Mouse (Mus musculus) midbrain, postnatal 0 days (tissue): ENCODE results near the gene Mr1. TPM values are rescaled to one million over a fixed set of nuclear protein-coding genes. Genes with fewer than 3 reads are reported as not detected.
"Not testable (repeated sequence)": the region's sequence is repeated elsewhere in the genome, so short reads cannot be mapped to it uniquely, and the experiment has no call there.

Experiments
- ATAC-seq: fragments of 200-750 bp; cut with Nextera tagmentation; 2 replicates; pipeline ENCODE4 v1.8.0; 2017; ENCODE audit warnings: moderate number of reproducible peaks, mild to moderate bottlenecking, moderate TSS enrichment, moderate library complexity; ENCODE audit not compliant: low FRiP score
- DNase-seq: peaks from one replicate; pipeline ENCODE4 v3.0.0-alpha.2; 2015; ENCODE audit warnings: low spot score
- H3K27ac ChIP-seq: fragments of 300-500 bp; sonication (generic); 2 replicates; pipeline ENCODE4 v1.5.1; 2014; ENCODE audit warnings: low read depth, mild to moderate bottlenecking, low read length, mixed read lengths
- H3K27me3 ChIP-seq: fragments of 300-500 bp; sonication (generic); 2 replicates; pipeline ENCODE4 v1.6.1; 2014; ENCODE audit warnings: low read length, control low read depth, mixed read lengths; ENCODE audit not compliant: insufficient read depth
- H3K36me3 ChIP-seq: fragments of 300-500 bp; sonication (generic); 2 replicates; pipeline ENCODE4 v1.6.1; 2014; ENCODE audit warnings: low read length, control low read depth, mixed read lengths; ENCODE audit not compliant: insufficient read depth
- H3K4me1 ChIP-seq: fragments of 300-500 bp; sonication (generic); 2 replicates; pipeline ENCODE4 v1.6.1; 2014; ENCODE audit warnings: mild to moderate bottlenecking, control low read depth, antibody characterized with exemption, low read length, mixed read lengths; ENCODE audit not compliant: insufficient read depth
- H3K4me2 ChIP-seq: fragments of 300-500 bp; sonication (generic); 2 replicates; pipeline ENCODE4 v1.6.1; 2014; ENCODE audit warnings: low read depth, mild to moderate bottlenecking, low read length, mixed read lengths; ENCODE audit not compliant: poor library complexity, severe bottlenecking
- H3K4me3 ChIP-seq: fragments of 300-500 bp; sonication (generic); 2 replicates; pipeline ENCODE4 v1.5.1; 2014; ENCODE audit warnings: low read depth, mild to moderate bottlenecking, low read length, moderate library complexity
- H3K9ac ChIP-seq: fragments of 300-500 bp; sonication (generic); replicated peaks from 2 replicates; pipeline ENCODE4 v1.6.1; 2014; ENCODE audit warnings: mild to moderate bottlenecking, low read length, moderate library complexity, mixed read lengths; ENCODE audit not compliant: poor library complexity, severe bottlenecking
- H3K9me3 ChIP-seq: fragments of 300-500 bp; sonication (generic); 2 replicates; pipeline ENCODE4 v1.6.1; 2016; ENCODE audit warnings: low read length, control low read depth
- CTCF ChIP-seq: IDR thresholded peaks from 2 replicates; pipeline ENCODE4 v1.5.1; 2016; ENCODE audit warnings: antibody characterized with exemption, mild to moderate bottlenecking
- WGBS: fragments of 180-500 bp; shearing (Covaris S2); extraction: QIAGEN DNeasy Blood & Tissue Kit; methylation state at CpG from one replicate; pipeline ENCODE4 v1.1.7; 2014; 5-methylcytosine and 5-hydroxymethylcytosine counted together
- polyA plus RNA-seq: library from polyadenylated mRNA; unstranded; fragments of >200 nt; fragmentation: Nextera tagmentation; extraction: Ambion mirVana; gene quantifications from 2 replicates; pipeline ENCODE4 v1.2.1, GENCODE M21; 2015
- total RNA-seq: library from RNA; depleted of rRNA; stranded (reverse); fragments of >200 nt; gene quantifications from 2 replicates; pipeline ENCODE4 v1.2.3, GENCODE M21; 2014

Mr1 gene
- total and polyA plus RNA-seq, 2 experiments from 2014 or later = 1.8 to 2.9 TPM

DNA sequence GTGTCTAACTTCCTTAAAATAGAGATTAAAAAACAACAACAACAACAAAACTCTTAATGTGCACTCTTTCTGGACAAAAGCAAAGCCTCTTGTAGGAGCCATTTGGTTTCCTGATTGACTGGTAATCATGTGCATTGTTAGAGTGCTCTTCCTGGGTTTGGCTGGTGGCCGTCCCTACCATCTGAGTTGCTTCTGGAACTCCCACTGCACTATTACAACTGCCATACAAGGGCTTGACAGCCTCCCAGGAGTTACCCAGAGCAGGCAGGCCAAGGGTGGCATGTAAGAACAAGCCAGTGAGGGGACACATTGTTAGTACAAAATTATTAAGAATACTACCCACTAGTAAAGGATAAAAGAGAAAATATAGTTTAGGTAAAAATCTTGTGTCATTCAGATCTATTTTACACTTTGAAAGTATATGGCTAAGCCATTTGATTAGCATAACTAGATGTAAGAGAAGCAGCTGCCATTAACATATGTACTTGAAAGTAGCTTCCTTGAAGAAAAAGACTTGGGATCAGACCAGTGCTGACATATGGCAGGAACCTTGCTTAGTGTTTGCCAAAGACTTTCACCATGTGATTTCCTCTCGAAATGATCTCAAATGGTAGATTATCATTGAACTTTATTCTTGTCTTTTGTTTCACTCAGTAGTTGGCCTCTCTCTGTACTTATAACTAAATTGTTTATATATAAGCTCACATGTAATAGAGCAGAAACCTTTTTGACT lies 31.7 kb upstream of the Mr1 start:
- Histone ChIP-seq H3K27ac (no peak overlapping the region), H3K9me3 (no peaks in the 10 kb centered on the region), H3K4me3 (no peak overlapping the region), H3K36me3 (peaks cover 13% of the 10 kb centered on the region), H3K27me3 (no peaks in the 10 kb centered on the region), H3K9ac (no peak overlapping the region), H3K4me1 (no peaks in the 10 kb centered on the region), H3K4me2 (no peak overlapping the region)
- TF ChIP-seq CTCF = no peak
- DNase-seq = no peak
- WGBS = 85% methylated on average over 2 of the region's 2 CpGs
- no peak for ATAC-seq

DNA sequence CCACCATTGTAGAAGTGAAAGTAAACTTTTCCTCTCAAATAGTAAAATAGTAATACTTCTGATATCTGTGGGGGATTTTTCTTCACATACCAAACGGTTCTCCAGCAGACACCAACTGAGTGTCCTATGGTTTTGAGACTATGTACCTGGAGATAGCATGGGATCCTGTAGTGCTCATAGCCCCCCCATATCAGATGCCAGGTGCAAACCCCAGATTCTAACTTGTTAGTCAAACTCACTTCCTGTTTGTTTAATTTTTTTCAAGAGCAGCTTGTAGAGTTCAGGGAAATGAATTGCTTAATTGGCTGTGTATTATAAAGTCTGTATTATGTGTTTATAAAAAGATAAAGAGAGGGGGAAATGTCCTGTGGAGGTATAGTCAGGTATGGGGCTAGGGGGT lies 27.8 kb upstream of the Mr1 start:
- Histone ChIP-seq H3K4me1 (no peaks in the 10 kb centered on the region), H3K36me3 (peaks cover 9% of the 10 kb centered on the region), H3K4me3 (no peak overlapping the region), H3K4me2 (no peak overlapping the region), H3K27me3 (no peaks in the 10 kb centered on the region), H3K27ac (no peak overlapping the region), H3K9me3 (no peaks in the 10 kb centered on the region), H3K9ac (no peak overlapping the region)
- no peak for DNase-seq
- no peak for ATAC-seq
- WGBS = 95% methylated on average over 1 of the region's 1 CpGs
- no peak for TF ChIP-seq CTCF

GRCm38 (mm10) chr1:155173644-155174016 lies 27.0 kb upstream of the Mr1 start:
- ATAC-seq, H3K4me2 ChIP-seq, H3K9ac ChIP-seq, H3K9me3 ChIP-seq, H3K4me1 ChIP-seq, DNase-seq, H3K27me3 ChIP-seq, H3K36me3 ChIP-seq, H3K4me3 ChIP-seq, H3K27ac ChIP-seq: not testable (repeated sequence)
- 89% methylated on average over 1 of the region's 1 CpGs for WGBS

- no peak for TF ChIP-seq CTCF
- DNase-seq = no peak
These were observed 26.5 kb upstream of the Mr1 start for GRCm38 (mm10) chr1:155172895-155173643.

GRCm38 (mm10) chr1:155169935-155170334 lies 23.3 kb upstream of the Mr1 start:
- Histone ChIP-seq H3K27me3 (no peaks in the 10 kb centered on the region), H3K9ac (no peak overlapping the region), H3K4me1 (no peaks in the 10 kb centered on the region; the same call in 1 of the 2 replicates), H3K4me2 (no peak overlapping the region), H3K9me3 (no peaks in the 10 kb centered on the region), H3K4me3 (no peak overlapping the region), H3K36me3 (no peaks in the 10 kb centered on the region), H3K27ac (no peak overlapping the region)
- DNase-seq = no peak
- TF ChIP-seq CTCF = no peak
- ATAC-seq = no peak

More at GRCm38 (mm10) chr1:155172895-155173643, 26.5 kb upstream of the Mr1 start:
- Histone ChIP-seq H3K4me3 (no peak overlapping the region), H3K9me3 (no peaks in the 10 kb centered on the region), H3K36me3 (peaks cover 7% of the 10 kb centered on the region), H3K27ac (no peak overlapping the region), H3K9ac (no peak overlapping the region), H3K27me3 (no peaks in the 10 kb centered on the region), H3K4me1 (no peaks in the 10 kb centered on the region; the same call in 1 of the 2 replicates), H3K4me2 (no peak overlapping the region)
- ATAC-seq = no peak
- WGBS = 80% methylated on average over 3 of the region's 3 CpGs

DNA sequence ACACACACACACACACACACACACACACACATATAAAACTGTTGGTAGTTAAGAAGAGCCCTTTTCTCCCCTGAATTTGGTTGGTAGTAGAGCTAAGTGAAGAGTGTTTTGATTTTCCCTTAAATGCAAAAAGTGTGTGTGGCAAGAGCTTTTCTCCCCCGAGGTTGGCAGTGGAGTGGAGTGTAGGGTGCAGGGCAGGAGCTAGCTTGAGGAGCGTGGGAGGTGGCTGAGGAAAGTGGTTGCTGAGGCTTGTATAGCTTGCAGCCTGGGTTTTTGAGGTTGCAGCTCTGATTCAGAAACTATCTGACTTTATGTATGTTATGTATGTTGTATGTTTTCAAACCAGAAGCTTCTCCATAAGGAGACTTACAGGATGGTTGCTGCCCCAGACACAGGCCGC lies 20.8 kb upstream of the Mr1 start:
- H3K36me3 ChIP-seq = no peaks in the 10 kb centered on the region
- no peak for ATAC-seq
- H3K9ac ChIP-seq = no peak overlapping the region
- no peaks in the 10 kb centered on the region for H3K9me3 ChIP-seq
- H3K27me3 ChIP-seq = no peaks in the 10 kb centered on the region
- no peak for TF ChIP-seq CTCF
- no peak overlapping the region for H3K4me2 ChIP-seq
- DNase-seq = no peak
- WGBS = 96% methylated on average over 3 of the region's 3 CpGs
- no peak overlapping the region for H3K4me3 ChIP-seq
- no peaks in the 10 kb centered on the region; the same call in 1 of the 2 replicates for H3K4me1 ChIP-seq
- H3K27ac ChIP-seq = no peak overlapping the region
